Mouse (Mus musculus) forebrain, embryonic 14.5 days (tissue): ENCODE results near the gene Gm20388. TPM values are rescaled to one million over a fixed set of nuclear protein-coding genes. Genes with fewer than 3 reads are reported as not detected.

ENCODE experiments used
- ATAC-seq: fragments of 200-750 bp; cut with Nextera tagmentation; 2 replicates; pipeline ENCODE4 v1.8.0; 2017; ENCODE audit warnings: mild to moderate bottlenecking, moderate library complexity
- DNase-seq: peaks from one replicate; pipeline ENCODE4 v3.0.0-alpha.2; 2015; ENCODE audit warnings: low spot score
- H3K27ac ChIP-seq: fragments of 300-500 bp; sonication (generic); 2 replicates; pipeline ENCODE4 v1.5.1; 2014; ENCODE audit warnings: low read depth, mild to moderate bottlenecking, control low read depth, low read length, moderate library complexity
- H3K27me3 ChIP-seq: fragments of 300-500 bp; sonication (generic); replicated peaks from 2 replicates; pipeline ENCODE4 v1.6.1; 2014; ENCODE audit warnings: low read length, control low read depth, mixed read lengths; ENCODE audit not compliant: control insufficient read depth, insufficient read depth
- H3K36me3 ChIP-seq: fragments of 300-500 bp; sonication (generic); 2 replicates; pipeline ENCODE4 v1.6.1; 2014; ENCODE audit warnings: low read length, control low read depth; ENCODE audit not compliant: control insufficient read depth, insufficient read depth
- H3K4me1 ChIP-seq: fragments of 300-500 bp; sonication (generic); 2 replicates; pipeline ENCODE4 v1.6.1; 2014; ENCODE audit warnings: antibody characterized with exemption, low read length, control low read depth; ENCODE audit not compliant: control insufficient read depth, insufficient read depth
- H3K4me2 ChIP-seq: fragments of 300-500 bp; sonication (generic); 2 replicates; pipeline ENCODE4 v1.6.1; 2014; ENCODE audit warnings: mild to moderate bottlenecking, control low read depth, low read length
- H3K4me3 ChIP-seq: fragments of 300-500 bp; sonication (generic); 2 replicates; pipeline ENCODE4 v1.5.1; 2014; ENCODE audit warnings: low read depth, low read length, control low read depth
- H3K9ac ChIP-seq: fragments of 300-500 bp; sonication (generic); 2 replicates; pipeline ENCODE4 v1.6.1; 2014; ENCODE audit warnings: mild to moderate bottlenecking, low read length, control low read depth, moderate library complexity
- H3K9me3 ChIP-seq: fragments of 300-500 bp; sonication (generic); replicated peaks from 2 replicates; pipeline ENCODE4 v1.6.1; 2016; ENCODE audit warnings: low read length, control low read depth, mixed read lengths; ENCODE audit not compliant: control insufficient read depth
- WGBS: fragments of 180-500 bp; shearing (Covaris S2); extraction: QIAGEN DNeasy Blood & Tissue Kit; methylation state at CpG from one replicate; pipeline ENCODE4 v1.1.7; 2014; 5-methylcytosine and 5-hydroxymethylcytosine counted together
- polyA plus RNA-seq: library from polyadenylated mRNA; unstranded; fragments of >200 nt; fragmentation: Nextera tagmentation; extraction: Ambion mirVana; gene quantifications from 2 replicates; pipeline ENCODE4 v1.2.1, GENCODE M21; 2014

The Gm20388 gene
- polyA plus RNA-seq, 1 experiment from 2014 or later: 7.4 TPM

- peaks cover 16% of the 10 kb centered on the region for H3K27me3 ChIP-seq
- DNase-seq: no peak
- peaks cover 26% of the 10 kb centered on the region for H3K4me1 ChIP-seq
- no peak overlapping the region for H3K9ac ChIP-seq
- H3K4me3 ChIP-seq: no peak overlapping the region
- H3K36me3 ChIP-seq: no peaks in the 10 kb centered on the region
- no peaks in the 10 kb centered on the region for H3K9me3 ChIP-seq
- H3K27ac ChIP-seq: no peak overlapping the region
- 73% methylated on average over 5 of the region's 5 CpGs for WGBS
- ATAC-seq: no peak
- no peak overlapping the region for H3K4me2 ChIP-seq
Observed at GRCm38 (mm10) chr8:120226700-120227577, 316.3 kb downstream of the Gm20388 start.

- peak overlapping the region; percentile 40; the same call in 1 of the 2 replicates for H3K9ac ChIP-seq
- H3K4me1 ChIP-seq: peaks cover 28% of the 10 kb centered on the region
- peak overlapping the region; percentile 93 for H3K4me2 ChIP-seq
- ATAC-seq (0 out of 2 replicates have a peak, but pooled peaks have one; percentile 9), DNase-seq (no peak)
- H3K27ac ChIP-seq: no peak overlapping the region
- H3K27me3 ChIP-seq: peaks cover 16% of the 10 kb centered on the region
- H3K36me3 ChIP-seq: no peaks in the 10 kb centered on the region
- no peaks in the 10 kb centered on the region for H3K9me3 ChIP-seq
- H3K4me3 ChIP-seq: peak overlapping the region; percentile 57
Observed at GRCm38 (mm10) chr8:120227578-120227876, 316.9 kb downstream of the Gm20388 start.

GRCm38 (mm10) chr8:120227891-120228591 is 317.4 kb downstream of the Gm20388 start, which contains the start of gene Gse1:
Gene Gse1 (plus strand): TSS chr8:120228456.
- Histone ChIP-seq H3K9ac (peak within 1 kb of the TSS; percentile 64), H3K27ac (peak within 1 kb of the TSS; percentile 39; the same call in 1 of the 2 replicates), H3K27me3 (peaks cover 16% of the 10 kb centered on the region), H3K4me3 (peak within 1 kb of the TSS; percentile 57), H3K9me3 (no peaks in the 10 kb centered on the region), H3K4me2 (peak within 1 kb of the TSS; percentile 93), H3K4me1 (peaks cover 32% of the 10 kb centered on the region), H3K36me3 (no peaks in the 10 kb centered on the region)
- ATAC-seq (peak; percentile 72), DNase-seq (peak; percentile 88)
- under 1% methylated on average over 39 of the region's 52 CpGs for WGBS

GRCm38 (mm10) chr8:120228781-120229573 is 318.3 kb downstream of the Gm20388 start:
- ATAC-seq: peak; percentile 27
- no peaks in the 10 kb centered on the region for H3K36me3 ChIP-seq
- no peaks in the 10 kb centered on the region for H3K9me3 ChIP-seq
- under 1% methylated on average over 91 of the region's 125 CpGs for WGBS
- peaks cover 38% of the 10 kb centered on the region for H3K4me1 ChIP-seq
- peak overlapping the region; percentile 57 for H3K4me3 ChIP-seq
- H3K9ac ChIP-seq: peak overlapping the region; percentile 64
- peak overlapping the region; percentile 39; the same call in 1 of the 2 replicates for H3K27ac ChIP-seq
- DNase-seq: peak; percentile 56
- peaks cover 16% of the 10 kb centered on the region for H3K27me3 ChIP-seq
- peak overlapping the region; percentile 93 for H3K4me2 ChIP-seq

GRCm38 (mm10) chr8:120229574-120229916 is 318.9 kb downstream of the Gm20388 start:
- Histone ChIP-seq H3K4me1 (peaks cover 39% of the 10 kb centered on the region), H3K27me3 (peaks cover 16% of the 10 kb centered on the region), H3K9me3 (no peaks in the 10 kb centered on the region), H3K36me3 (no peaks in the 10 kb centered on the region), H3K9ac (peak overlapping the region; percentile 64), H3K27ac (no peak overlapping the region), H3K4me3 (peak overlapping the region; percentile 57), H3K4me2 (peak overlapping the region; percentile 93)
- ATAC-seq (peak; percentile 4; the same call in 1 of the 2 replicates), DNase-seq (no peak)
- under 1% methylated on average over 19 of the region's 22 CpGs for WGBS

- 11% methylated on average over 22 of the region's 22 CpGs for WGBS
- Histone ChIP-seq H3K4me3 (peak overlapping the region; percentile 57), H3K4me1 (peaks cover 41% of the 10 kb centered on the region), H3K9ac (peak overlapping the region; percentile 64), H3K27me3 (peaks cover 16% of the 10 kb centered on the region), H3K36me3 (no peaks in the 10 kb centered on the region), H3K27ac (no peak overlapping the region), H3K4me2 (peak overlapping the region; percentile 93), H3K9me3 (no peaks in the 10 kb centered on the region)
- DNase-seq (no peak), ATAC-seq (no peak)
Observed at GRCm38 (mm10) chr8:120230081-120230480, 319.4 kb downstream of the Gm20388 start.

GRCm38 (mm10) chr8:120230715-120231614 is 320.3 kb downstream of the Gm20388 start:
- Histone ChIP-seq H3K36me3 (no peaks in the 10 kb centered on the region), H3K9ac (peak overlapping the region; percentile 64; the same call in 1 of the 2 replicates), H3K4me3 (peak overlapping the region; percentile 57), H3K27ac (no peak overlapping the region), H3K4me1 (peaks cover 43% of the 10 kb centered on the region), H3K9me3 (no peaks in the 10 kb centered on the region), H3K4me2 (peak overlapping the region; percentile 93), H3K27me3 (peaks cover 16% of the 10 kb centered on the region)
- WGBS: 53% methylated on average over 18 of the region's 18 CpGs
- DNase-seq (no peak), ATAC-seq (no peak)

GRCm38 (mm10) chr8:120231870-120232269 is 321.2 kb downstream of the Gm20388 start:
- no peaks in the 10 kb centered on the region for H3K9me3 ChIP-seq
- no peak for DNase-seq
- 67% methylated on average over 3 of the region's 3 CpGs for WGBS
- H3K4me2 ChIP-seq: peak overlapping the region; percentile 93
- peaks cover 16% of the 10 kb centered on the region for H3K27me3 ChIP-seq
- H3K4me3 ChIP-seq: no peak overlapping the region
- H3K9ac ChIP-seq: no peak overlapping the region; the same call in 1 of the 2 replicates
- peaks cover 43% of the 10 kb centered on the region for H3K4me1 ChIP-seq
- no peaks in the 10 kb centered on the region for H3K36me3 ChIP-seq
- ATAC-seq: no peak
- H3K27ac ChIP-seq: no peak overlapping the region
